ENCODE assay signal across 9 mouse cellular contexts in the genomic region with DNA sequence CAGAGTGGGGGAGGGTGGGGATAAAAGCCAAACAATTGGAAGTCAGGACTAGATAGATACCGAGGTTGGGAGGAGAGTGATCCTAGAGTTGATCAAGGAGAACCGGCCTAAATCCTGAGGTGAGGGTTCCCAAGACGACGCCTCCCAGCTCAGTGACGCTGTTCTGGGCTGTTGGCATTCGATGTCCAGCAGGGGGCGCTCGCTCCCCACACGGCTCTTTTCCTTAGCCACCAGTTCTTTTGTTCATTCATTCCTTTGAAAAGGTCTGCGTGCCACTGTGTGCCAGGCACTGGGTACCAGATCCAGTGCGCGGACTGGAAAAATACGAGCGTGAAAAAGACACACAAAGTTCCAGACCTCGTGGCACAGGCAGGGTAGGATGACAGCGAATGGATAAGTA. TPM values are rescaled to one million over a fixed set of nuclear protein-coding genes. Genes with fewer than 3 reads are reported as not detected.
DNase-seq lines count a peak whose midpoint lies in the region; ATAC-seq lines count a peak whose summit lies in the region.
"Had no signal": no experiment of that assay in that cellular context is flagged by ENCODE, and none has a peak within 500 bp of the region (broad histone marks: within the 10 kb centered on the region; RNA-seq: fewer than 3 reads in every experiment).

No protein-coding gene starts in this region.

- no peaks in the 10 kb centered on the region for H3K27me3 ChIP-seq in intestine, embryonic 15.5 days (replicated peaks)

- H3K27ac ChIP-seq in intestine, embryonic 15.5 days, result no peak overlapping the region
- H3K27ac ChIP-seq: macrophage had no signal

- WGBS in intestine, embryonic 15.5 days, result 5% methylated on average over 16 of the region's 16 CpGs

- no peaks in the 10 kb centered on the region for H3K4me1 ChIP-seq in intestine, embryonic 15.5 days (replicated peaks)

- H3K9ac ChIP-seq in intestine, embryonic 15.5 days, result no peak overlapping the region

- no peaks in the 10 kb centered on the region for H3K9me3 ChIP-seq in intestine, embryonic 15.5 days

- peak; percentile 79 for DNase-seq in T-cell, adult 2 months (ENCODE audit: low spot score)
- peak; percentile 91 to 93 for DNase-seq in cerebellum, postnatal 10 days
- DNase-seq in frontal cortex, postnatal 14 days (ENCODE audit: low spot score in 2 of 2), result peak; percentile 41 to 77
- peak; percentile 68 to 84 for DNase-seq in left cerebral cortex, adult 8-10 months (ENCODE audit: low spot score in 2 of 2)
- DNase-seq in mesoderm, embryonic 11.5 days (ENCODE audit: low read depth, low spot score), result peak; percentile 85
- DNase-seq in right cerebral cortex, postnatal 36 days (ENCODE audit: low spot score in 2 of 2), result peak; percentile 45 to 55
- DNase-seq in urinary bladder, postnatal 25 days (ENCODE audit: low spot score), result peak; percentile 81

- peak; percentile 43; the same call in 1 of the 2 replicates for ATAC-seq in intestine, embryonic 15.5 days

- H3K4me2 ChIP-seq in intestine, embryonic 15.5 days (replicated peaks), result no peak overlapping the region

- H3K36me3 ChIP-seq in intestine, embryonic 15.5 days, result no peaks in the 10 kb centered on the region

- no peak overlapping the region for H3K4me3 ChIP-seq in intestine, embryonic 15.5 days (replicated peaks)

RNA-seq across cellular contexts. Expression of gene Lin28a, which starts 17.3 kb away (rescaled TPM):
- 0.05 and 0.10 TPM in 2 replicates for polyA plus RNA-seq in intestine, embryonic 15.5 days (2015; fragmentation: Nextera tagmentation; extraction: Ambion mirVana)
- not detected for total RNA-seq in left cerebral cortex, adult 8-10 months (2022)
- polyA plus RNA-seq: macrophage had no signal

RNA-seq across cellular contexts. Expression of gene Zfp683, which starts 17.7 kb away (rescaled TPM):
- not detected in 2 replicates for polyA plus RNA-seq in intestine, embryonic 15.5 days (2015; fragmentation: Nextera tagmentation; extraction: Ambion mirVana)
- total RNA-seq in left cerebral cortex, adult 8-10 months (2022), result not detected
- polyA plus RNA-seq: macrophage had no signal

RNA-seq across cellular contexts. Expression of gene Crybg2, which starts 24.7 kb away (rescaled TPM):
- polyA plus RNA-seq in intestine, embryonic 15.5 days (2015; fragmentation: Nextera tagmentation; extraction: Ambion mirVana), result 14.9 and 16.6 TPM in 2 replicates
- 1 to 10 TPM; 3.6 to 6.8 (median 5.8) TPM for total RNA-seq in left cerebral cortex, adult 8-10 months (2022)
- polyA plus RNA-seq: macrophage had no signal

RNA-seq across cellular contexts. Expression of gene Dhdds, which starts 35.2 kb away (rescaled TPM):
- polyA plus RNA-seq in intestine, embryonic 15.5 days (2015; fragmentation: Nextera tagmentation; extraction: Ambion mirVana), result 40.3 and 41.9 TPM in 2 replicates
- 10 to 100 TPM; 63.6 to 73.6 (median 68.4) TPM for total RNA-seq in left cerebral cortex, adult 8-10 months (2022)

RNA-seq across cellular contexts. Expression of gene Cd52, which starts 58.9 kb away (rescaled TPM):
- polyA plus RNA-seq in intestine, embryonic 15.5 days (2015; fragmentation: Nextera tagmentation; extraction: Ambion mirVana), result 27.0 and 29.7 TPM in 2 replicates
- total RNA-seq in left cerebral cortex, adult 8-10 months (2022), result 10 to 100 TPM in 2 of 4 experiments, 1 to 10 TPM in 2; 2.5 to 32.5 (median 12.8) TPM
